Mouse (Mus musculus): ENCODE measurements around the gene Eloa. TPM values are rescaled to one million over a fixed set of nuclear protein-coding genes. Genes with fewer than 3 reads are reported as not detected.

Eloa gene
- total RNA-seq, 2 experiments from 2014 or later, result 29.9 to 31.2 TPM

GRCm38 (mm10) chr4:136043784-136044400, 22.3 kb upstream of the Eloa start:
- no peak for DNase-seq
- intact Hi-C loops (cut with DNase I), result loop anchor here (10.0 kb wide), 1 partner anchor 239 kb away; no protein-coding TSS in a partner anchor

DNA sequence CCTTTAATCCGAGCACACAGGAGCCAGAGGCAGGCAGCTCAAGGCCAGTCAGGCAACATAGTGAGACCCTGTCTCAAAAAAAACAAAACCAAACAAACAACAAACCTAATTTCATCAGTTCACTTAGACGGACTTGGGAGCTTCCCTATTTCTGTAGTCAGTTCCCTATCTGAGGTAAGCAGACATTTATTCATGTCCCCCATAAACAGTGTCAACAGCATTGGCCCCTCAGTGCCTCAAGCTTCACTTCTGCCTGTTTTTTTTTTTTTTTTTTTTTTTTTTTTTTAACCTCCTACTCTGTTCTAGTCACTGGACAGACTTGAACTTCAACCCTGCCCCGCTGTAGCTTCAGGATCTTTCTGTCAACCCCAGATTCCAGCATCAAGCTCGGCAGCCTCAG, 13.5 kb upstream of the Eloa start:
- intact Hi-C loops (cut with DNase I), result no loop called here
- DNase-seq, result no peak

DNA sequence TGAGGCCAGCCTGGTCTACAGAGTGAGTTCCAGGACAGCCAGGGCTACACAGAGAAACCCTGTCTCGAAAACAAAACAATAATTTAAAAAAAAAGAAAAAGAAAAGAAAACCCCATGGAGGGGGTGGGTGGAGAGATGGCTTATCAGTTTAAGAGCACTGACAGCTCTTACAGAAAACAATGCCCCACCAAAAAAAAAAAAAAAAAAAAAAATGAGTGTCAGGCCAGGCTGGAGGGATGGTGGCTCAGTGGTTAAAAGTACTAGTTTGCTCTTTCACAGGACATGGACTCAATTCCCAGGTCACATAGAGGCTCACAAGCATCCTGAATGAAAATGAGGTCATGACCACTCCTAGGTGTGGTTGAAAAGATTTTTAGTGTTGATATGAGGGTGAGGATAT, 11.7 kb upstream of the Eloa start:
- DNase-seq, result no peak
- intact Hi-C loops (cut with DNase I), result no loop called here

DNA sequence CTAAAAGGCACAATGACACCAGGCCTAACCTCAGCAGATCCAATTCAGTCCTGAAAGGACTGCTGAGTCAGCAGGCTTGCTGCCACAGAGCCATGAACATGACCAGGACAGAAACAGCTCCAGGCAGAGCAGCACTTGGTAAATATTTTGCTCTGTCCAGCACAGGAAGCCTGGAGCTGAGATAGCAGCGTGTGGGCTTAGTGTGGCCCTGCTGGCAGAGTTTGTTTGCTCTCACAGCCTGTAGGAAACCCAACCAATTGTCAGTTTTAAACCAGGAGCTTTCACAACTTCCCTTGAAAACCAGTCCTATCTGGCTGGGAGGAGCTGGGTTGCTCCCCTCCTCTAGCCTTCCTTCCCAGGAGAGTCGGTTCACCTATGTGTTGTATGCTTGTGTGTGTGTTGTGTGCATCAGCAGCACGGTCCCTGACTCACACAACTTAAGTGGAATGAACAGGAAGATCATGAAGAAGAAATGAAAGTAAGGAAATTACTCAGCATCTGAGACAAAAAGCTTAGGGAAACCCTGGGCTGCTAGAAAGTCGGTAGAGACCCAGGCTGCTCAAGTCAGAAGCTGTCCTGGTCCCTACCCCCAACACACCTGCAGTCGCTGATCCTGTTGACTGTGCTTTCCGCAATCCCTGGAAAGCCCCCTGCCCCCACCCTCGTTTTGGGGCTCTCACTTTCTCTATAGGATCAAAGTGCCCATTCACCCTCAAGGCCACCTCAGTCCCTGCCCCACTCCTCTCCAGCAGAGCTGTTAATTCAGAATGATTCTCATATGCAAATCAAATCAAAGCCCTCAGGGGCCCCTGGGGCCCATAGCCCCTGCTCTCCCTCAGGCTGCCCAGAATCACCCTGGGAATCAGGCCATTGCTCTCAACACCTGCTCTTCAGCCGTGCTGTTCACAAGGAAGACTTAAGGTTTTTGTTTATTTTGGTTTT, 9.7 kb upstream of the Eloa start:
- DNase-seq, result peak; percentile 29 to 53

GRCm38 (mm10) chr4:136028689-136029088, 7.1 kb upstream of the Eloa start:
- no peak for DNase-seq
- intact Hi-C loops (cut with DNase I), result no loop called here

More for the DNA sequence above, 9.7 kb upstream of the Eloa start:
- intact Hi-C loops (cut with DNase I), result no loop called here

GRCm38 (mm10) chr4:136028132-136028564, 6.6 kb upstream of the Eloa start:
- no peak for DNase-seq
- intact Hi-C loops (cut with DNase I), result no loop called here

DNA sequence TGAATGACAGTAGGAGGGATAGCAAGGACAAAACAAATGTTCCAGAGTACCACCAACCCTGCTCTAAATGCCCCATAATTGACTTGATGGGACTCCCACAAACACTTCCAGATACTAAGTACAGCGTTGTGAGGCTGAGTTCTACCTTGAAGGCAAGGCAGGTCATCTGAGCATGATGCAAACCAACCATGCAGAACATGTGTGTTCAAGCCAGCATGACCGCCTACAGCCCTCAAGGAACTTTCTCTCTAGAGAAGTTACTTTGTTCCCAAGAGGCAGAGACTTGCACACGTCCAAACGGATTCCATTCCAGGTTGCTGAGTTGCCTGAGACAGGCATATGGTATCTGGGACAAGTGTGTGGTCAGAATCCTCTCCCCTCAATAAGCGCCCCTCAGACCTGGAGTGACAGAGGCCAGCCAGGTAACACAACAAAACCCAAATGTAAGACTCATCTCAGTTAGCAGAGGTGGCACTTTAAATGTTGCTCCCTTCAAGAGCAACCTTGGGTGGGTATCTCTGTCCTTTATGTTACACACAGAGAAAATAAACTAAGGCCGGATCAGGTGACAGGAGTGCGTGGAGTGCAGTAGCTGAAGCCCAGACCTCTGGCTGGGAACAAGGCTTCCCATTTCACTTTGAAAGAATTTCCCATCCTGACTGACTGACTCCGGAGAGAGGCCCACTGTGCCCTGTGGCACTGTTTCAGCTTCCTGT, 6.0 kb upstream of the Eloa start:
- no peak for DNase-seq
- intact Hi-C loops (cut with DNase I), result no loop called here

- no peak for DNase-seq
- intact Hi-C loops (cut with DNase I), result no loop called here
Observed at GRCm38 (mm10) chr4:136025350-136025749, 3.8 kb upstream of the Eloa start.

DNA sequence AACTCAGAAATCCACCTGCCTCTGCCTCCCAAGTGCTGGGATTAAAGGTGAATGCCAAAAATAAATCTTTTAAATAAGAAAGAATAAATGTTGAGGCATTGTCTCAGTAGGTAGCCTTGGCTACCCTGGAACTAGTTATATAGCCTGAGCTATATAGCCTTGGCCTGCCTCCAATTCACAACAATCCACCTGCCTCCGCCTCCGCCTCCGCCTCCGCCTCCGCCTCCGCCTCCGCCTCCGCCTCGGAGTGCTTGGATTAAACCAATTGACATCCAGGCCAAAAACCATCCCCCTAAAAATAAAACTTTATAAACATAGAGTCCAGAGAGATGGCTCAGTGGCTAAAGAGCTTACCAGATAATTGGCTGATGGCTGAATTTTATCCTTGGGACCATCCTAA, 1.4 kb upstream of the Eloa start:
- intact Hi-C loops (cut with DNase I), result no loop called here
- DNase-seq, result peak in 1 of 2 experiments; percentile 16

GRCm38 (mm10) chr4:136020743-136021548, 617 bp downstream of the Eloa start:
- intact Hi-C loops (cut with DNase I), result loop anchor here (2.0 kb wide), 1 partner anchor 32 kb away; the partner anchor contains the start of gene Rpl11
- DNase-seq, result peak in 1 of 2 experiments; percentile 21

GRCm38 (mm10) chr4:136016059-136016602, 5.4 kb downstream of the Eloa start:
- no peak for DNase-seq
- intact Hi-C loops (cut with DNase I), result no loop called here

- intact Hi-C loops (cut with DNase I), result no loop called here
- DNase-seq, result no peak
Observed at GRCm38 (mm10) chr4:136010586-136010985, 11.0 kb downstream of the Eloa start.

DNA sequence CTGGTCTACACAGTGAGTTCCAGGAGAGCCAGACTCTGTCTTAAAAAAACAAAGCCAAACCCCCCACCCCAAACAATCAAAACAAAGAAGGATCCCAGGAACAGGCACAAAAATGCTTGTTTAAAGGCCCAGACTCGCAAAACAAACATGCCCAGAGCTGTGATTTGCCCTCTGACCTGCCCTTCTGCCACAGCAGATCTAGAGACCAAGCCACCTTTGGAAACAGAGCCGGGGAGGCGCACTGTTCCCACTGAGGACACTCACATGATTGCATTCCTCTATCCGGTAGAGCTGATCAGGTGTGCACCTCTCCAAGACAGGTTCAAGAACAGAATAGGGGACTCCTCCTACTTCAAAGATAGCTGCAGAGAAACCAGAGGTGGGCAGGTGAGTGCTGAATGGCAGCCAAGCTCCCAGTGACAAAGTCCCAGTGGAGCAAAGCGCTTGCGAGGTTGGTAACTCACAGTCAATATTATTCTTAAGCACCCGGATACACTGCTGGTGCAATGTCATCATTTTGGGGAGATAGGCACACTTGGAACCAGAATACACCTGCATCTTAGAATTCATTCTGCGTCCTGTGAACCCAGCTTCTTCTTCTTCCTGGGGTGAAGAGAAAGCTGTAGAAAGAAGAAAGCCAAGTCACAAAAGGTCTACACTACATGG, 12.6 kb downstream of the Eloa start:
- intact Hi-C loops (cut with DNase I), result no loop called here
- no peak for DNase-seq

DNA sequence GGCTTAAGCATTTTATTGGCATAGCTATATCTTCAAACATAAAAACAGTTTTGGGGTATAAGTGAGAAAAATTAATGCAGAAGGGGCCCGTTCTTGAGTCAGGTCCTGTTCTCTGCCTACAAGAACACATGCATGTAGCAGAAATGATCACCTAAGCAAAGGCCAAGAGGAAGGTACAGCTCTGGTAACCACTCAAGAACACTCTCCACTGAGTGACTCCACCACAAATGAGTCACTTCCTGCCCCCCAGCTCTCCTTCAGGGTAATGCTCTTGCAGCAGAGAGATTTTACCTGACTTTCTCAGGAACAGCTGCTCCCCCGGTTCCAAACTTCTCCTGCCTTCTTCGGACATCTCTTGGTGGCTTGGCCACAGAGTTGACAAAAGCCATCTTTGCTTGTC, 14.7 kb downstream of the Eloa start:
- intact Hi-C loops (cut with DNase I), result no loop called here
- DNase-seq, result no peak

DNA sequence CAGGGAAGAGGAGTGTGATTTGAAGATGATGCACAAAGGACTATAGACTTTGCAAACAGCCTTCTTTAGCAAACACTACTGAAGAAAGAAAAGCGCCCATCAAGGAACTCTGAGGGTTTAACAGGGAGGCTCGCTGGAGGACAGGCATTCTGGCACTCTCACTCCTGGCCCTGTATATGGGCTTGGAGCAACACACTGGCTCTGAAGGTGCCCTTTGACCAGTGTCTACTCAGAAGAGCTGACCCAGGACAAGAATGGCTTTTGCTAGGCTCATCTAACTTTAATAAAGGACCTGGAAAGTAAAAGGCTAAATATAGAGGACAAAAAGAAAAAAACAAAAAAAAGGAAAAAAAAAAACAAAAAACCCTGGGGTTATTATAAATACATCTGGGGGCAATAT, 16.6 kb downstream of the Eloa start:
- no peak for DNase-seq
- intact Hi-C loops (cut with DNase I), result no loop called here

- no peak for DNase-seq
- intact Hi-C loops (cut with DNase I), result no loop called here
Observed at GRCm38 (mm10) chr4:136004107-136004675, 17.4 kb downstream of the Eloa start.

GRCm38 (mm10) chr4:135995118-135995517, 26.4 kb downstream of the Eloa start:
- intact Hi-C loops (cut with DNase I), result no loop called here
- no peak for DNase-seq

DNA sequence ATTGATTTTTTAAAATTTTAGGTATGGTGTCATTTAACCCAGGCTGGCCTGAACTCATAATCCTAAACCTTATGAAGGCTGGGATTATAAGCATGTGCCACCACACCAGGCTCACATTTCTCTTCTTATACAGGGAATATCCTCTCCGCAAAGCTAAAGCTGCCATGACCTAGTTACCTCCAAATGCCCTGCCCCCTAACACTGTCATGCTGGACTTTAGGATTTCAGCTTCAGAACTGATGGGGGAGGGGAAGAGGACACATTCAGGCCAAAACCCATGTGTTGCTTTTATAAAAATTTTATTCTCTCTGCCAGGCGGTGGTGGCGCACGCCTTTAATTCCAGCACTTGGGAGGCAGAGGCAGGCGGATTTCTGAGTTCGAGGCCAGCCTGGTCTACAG, 27.6 kb downstream of the Eloa start:
- intact Hi-C loops (cut with DNase I), result no loop called here
- no peak for DNase-seq

DNA sequence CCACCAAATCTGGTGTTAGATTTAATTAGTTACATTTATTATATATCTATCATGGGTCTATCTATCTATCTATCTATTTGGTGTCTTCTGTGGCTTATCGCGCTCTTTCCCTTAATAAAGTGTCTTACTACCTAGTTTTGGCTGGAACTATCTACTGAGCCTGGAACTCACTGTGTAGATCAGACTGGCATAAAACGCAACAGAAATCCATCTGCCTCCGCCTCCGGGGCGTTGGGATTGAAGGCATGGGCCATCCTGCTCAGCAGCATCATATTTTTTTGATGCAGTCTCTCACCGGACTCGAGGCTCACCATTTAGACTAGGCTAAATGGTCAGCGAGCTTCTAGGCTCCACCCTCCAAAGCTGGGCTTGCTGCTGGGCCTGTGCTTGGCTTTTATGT, 33.8 kb downstream of the Eloa start:
- no peak for DNase-seq
- intact Hi-C loops (cut with DNase I), result loop anchor here (5.0 kb wide), 1 partner anchor 65 kb away; the partner anchor contains the start of gene Rpl11
